Mouse (Mus musculus): Measurements from ENCODE around the gene Ccn1.

DNA sequence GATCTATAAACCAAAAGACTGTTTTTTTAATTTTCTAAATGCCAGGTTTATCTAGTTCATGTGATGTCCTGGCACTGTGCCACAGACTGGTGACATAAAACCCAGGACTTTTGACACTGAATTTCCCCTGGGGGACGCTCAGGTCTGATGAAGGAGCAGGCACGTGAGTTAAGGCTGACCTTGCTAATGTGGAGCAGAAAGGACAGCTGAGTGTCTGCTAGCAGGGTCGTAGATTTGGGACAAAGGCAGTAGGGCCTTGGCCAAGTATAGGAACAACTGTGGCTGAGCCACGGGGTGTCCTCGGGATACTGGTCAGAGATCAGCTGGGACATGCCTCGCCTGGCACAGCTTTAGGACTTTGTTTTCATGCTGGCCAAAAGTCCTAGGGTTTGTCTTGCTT, 5.2 kb upstream of the Ccn1 start:
- TF ChIP-seq POLR2A (IDR thresholded peaks at IDR 0.05; ENCODE audit: low read depth, low read length) (no peak), CTCF (IDR thresholded peaks at IDR 0.05; ENCODE audit: extremely low read depth, insufficient read length, insufficient replicate concordance, low read depth, low read length) (no peak)

Data from small intestine, adult 2 months (tissue).